Mouse (Mus musculus) ES-Bruce4 (cell line): Measurements from ENCODE around the gene Rnf167.

Experiments used
- CTCF ChIP-seq: IDR thresholded peaks from one replicate; pipeline ENCODE4 v1.8.1; 2011; ENCODE audit warnings: low read depth, low read length
- EP300 ChIP-seq: IDR thresholded peaks from 2 replicates; pipeline ENCODE4 v1.6.1; 2011; ENCODE audit warnings: low read depth, low read length; ENCODE audit not compliant: insufficient read depth

DNA sequence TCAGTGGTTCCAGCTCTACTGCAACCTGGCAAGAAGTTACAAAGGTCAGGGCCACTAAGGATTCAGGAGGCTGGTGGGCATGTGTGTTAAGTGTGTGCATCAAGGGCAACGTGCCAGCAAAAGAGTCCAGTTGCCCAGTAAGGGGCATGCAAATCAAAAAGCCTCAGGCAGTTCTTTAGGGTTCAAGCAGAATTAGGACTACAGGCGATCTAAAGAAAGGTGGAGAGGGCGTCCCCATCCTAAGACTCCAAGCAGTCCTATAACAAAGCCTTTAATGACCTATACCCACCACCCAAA, 828 bp upstream of the Rnf167 start:
- TF ChIP-seq EP300 (no peak), CTCF (no peak)
